Mouse (Mus musculus): ENCODE measurements around the gene 1110032A03Rik. TPM values are rescaled to one million over a fixed set of nuclear protein-coding genes. Genes with fewer than 3 reads are reported as not detected.

The 1110032A03Rik gene
- total and polyA plus RNA-seq, 3 experiments = 7.1 to 12.8 TPM; not detected in 1

DNA sequence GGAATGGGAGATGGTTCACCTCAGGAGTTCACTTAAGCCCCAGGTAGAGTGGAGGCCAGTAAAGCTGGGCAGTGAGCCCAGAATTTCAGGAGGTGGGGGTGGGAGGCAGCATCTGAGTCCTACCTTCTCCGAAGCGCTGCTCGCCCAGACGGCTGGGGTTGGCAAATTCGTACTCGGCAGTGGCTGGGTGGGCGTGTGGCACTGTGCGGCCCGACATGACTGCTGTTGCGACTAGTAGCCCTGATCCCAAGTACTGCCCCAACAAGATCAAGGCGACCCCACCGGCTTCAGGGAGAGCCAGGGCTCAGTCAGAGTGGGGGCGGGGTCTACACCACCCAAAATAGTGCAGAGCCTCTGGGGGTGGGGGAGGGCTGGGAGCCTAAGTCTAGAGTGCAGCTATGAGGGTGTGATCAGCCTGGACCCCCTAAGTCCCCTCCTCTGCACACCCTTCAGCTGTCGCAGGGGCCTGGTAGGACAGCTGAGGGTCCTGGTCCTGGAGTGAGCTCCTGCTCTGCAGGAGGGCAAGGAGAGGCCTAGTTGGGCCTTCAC lies 23.2 kb downstream of the 1110032A03Rik start, which contains the start of gene Hspb2:
Gene Hspb2, minus strand, starts transcription at position 301 of the 549 bp plus-strand sequence.
- H3K27me3 ChIP-seq (ENCODE audit: control insufficient read depth in 1 of 2, insufficient read depth in 2 of 2, low read length in 2 of 2) = peaks cover 3 to 8% of the 10 kb centered on the region in 2 experiments
- no peaks in the 10 kb centered on the region for H3K9me3 ChIP-seq (replicated peaks; ENCODE audit: insufficient read depth, low read length)
- no peak within 1 kb of the TSS for H3K9ac ChIP-seq (ENCODE audit: control insufficient read depth, low read depth, low read length, poor library complexity, severe bottlenecking)
- TF ChIP-seq MYB (IDR thresholded peaks at IDR 0.05; ENCODE audit: low read depth, low read length) (no peak), MEF2A (IDR thresholded peaks at IDR 0.05; ENCODE audit: extremely low read depth, insufficient replicate concordance, low read depth, low read length, poor library complexity, severe bottlenecking) (no peak), CTCF (IDR thresholded peaks at IDR 0.05 in 2 of 3, conservative IDR thresholded peaks at IDR 0.05 in 1 of 3; ENCODE audit: control insufficient read depth in 1 of 3, insufficient read depth in 1 of 3, low read depth in 2 of 3, low read length in 3 of 3, poor library complexity in 1 of 3, severe bottlenecking in 1 of 3) (no peak), MAX (IDR thresholded peaks at IDR 0.05; ENCODE audit: low read length) (no peak)
- H3K36me3 ChIP-seq (ENCODE audit: control insufficient read depth in 1 of 2, insufficient read depth in 2 of 2, low read length in 2 of 2) = no peaks in the 10 kb centered on the region
- no peaks in the 10 kb centered on the region for H3K4me1 ChIP-seq (ENCODE audit: control insufficient read depth in 1 of 2, insufficient read depth in 2 of 2, low read length in 2 of 2)
- no peak for DNase-seq (ENCODE audit: low read depth, low spot score)
- no peak within 1 kb of the TSS for H3K27ac ChIP-seq (ENCODE audit: control insufficient read depth, low read depth, low read length)
- H3K4me3 ChIP-seq (ENCODE audit: control insufficient read depth in 1 of 2, insufficient read depth in 1 of 2, low read depth in 2 of 2, low read length in 2 of 2) = no peak within 1 kb of the TSS
- no peaks in the 10 kb centered on the region for H3K79me2 ChIP-seq (ENCODE audit: control insufficient read depth, insufficient read depth, low read length, poor library complexity)

DNA sequence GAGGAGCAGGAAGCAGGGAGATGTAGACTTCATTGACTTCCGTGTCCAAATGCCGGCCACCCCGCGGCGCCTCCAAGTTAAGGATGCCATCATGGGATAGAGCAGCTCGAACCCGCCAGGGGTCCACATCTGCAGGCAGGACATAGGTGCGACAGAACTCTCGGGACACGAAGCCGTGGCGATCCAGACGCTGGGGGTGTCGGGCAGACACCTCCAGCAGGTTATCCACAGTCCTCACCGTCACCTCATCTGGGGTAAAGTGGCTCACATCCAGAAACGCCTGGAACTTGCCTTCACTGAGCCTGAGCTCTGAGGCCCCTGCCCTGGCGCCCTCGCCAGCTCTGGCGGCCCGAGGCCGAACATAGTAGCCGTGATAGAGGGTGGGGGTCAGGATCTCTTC lies 24.0 kb downstream of the 1110032A03Rik start, which contains the start of gene Cryab:
Gene Cryab, plus strand, starts transcription at position 3 of the 400 bp plus-strand sequence.
- DNase-seq (ENCODE audit: low read depth, low spot score) = no peak
- H3K9me3 ChIP-seq (replicated peaks; ENCODE audit: insufficient read depth, low read length) = no peaks in the 10 kb centered on the region
- no peaks in the 10 kb centered on the region for H3K36me3 ChIP-seq (ENCODE audit: control insufficient read depth in 1 of 2, insufficient read depth in 2 of 2, low read length in 2 of 2)
- no peak within 1 kb of the TSS for H3K27ac ChIP-seq (ENCODE audit: control insufficient read depth, low read depth, low read length)
- H3K4me3 ChIP-seq (ENCODE audit: control insufficient read depth in 1 of 2, insufficient read depth in 1 of 2, low read depth in 2 of 2, low read length in 2 of 2) = no peak within 1 kb of the TSS
- H3K79me2 ChIP-seq (ENCODE audit: control insufficient read depth, insufficient read depth, low read length, poor library complexity) = no peaks in the 10 kb centered on the region
- TF ChIP-seq MAZ (IDR thresholded peaks at IDR 0.05; ENCODE audit: low read depth, low read length) (no peak), MAX (IDR thresholded peaks at IDR 0.05; ENCODE audit: low read length) (no peak), MXI1 (IDR thresholded peaks at IDR 0.05; ENCODE audit: low read depth, low read length) (no peak), KAT2A (conservative IDR thresholded peaks at IDR 0.05; ENCODE audit: low read depth, low read length) (no peak), EP300 (IDR thresholded peaks at IDR 0.05; ENCODE audit: low read depth in 1 of 2, low read length in 2 of 2) (no peak), ZKSCAN1 (IDR thresholded peaks at IDR 0.05; ENCODE audit: low read depth, low read length) (no peak), USF2 (IDR thresholded peaks at IDR 0.05; ENCODE audit: borderline replicate concordance in 1 of 2, insufficient read depth in 1 of 2, low read depth in 1 of 2, low read length in 2 of 2) (no peak), MYC (IDR thresholded peaks at IDR 0.05; ENCODE audit: low read depth, low read length) (no peak), ETS1 (IDR thresholded peaks at IDR 0.05; ENCODE audit: low read depth, low read length) (no peak), ZC3H11A (IDR thresholded peaks at IDR 0.05; ENCODE audit: low read depth, low read length) (no peak), MAFK (IDR thresholded peaks at IDR 0.05; ENCODE audit: borderline replicate concordance, low read depth, low read length) (no peak), USF1 (IDR thresholded peaks at IDR 0.05; ENCODE audit: low read depth, low read length) (no peak)
- peaks cover 3 to 9% of the 10 kb centered on the region in 2 experiments for H3K27me3 ChIP-seq (ENCODE audit: control insufficient read depth in 1 of 2, insufficient read depth in 2 of 2, low read length in 2 of 2)
- no peak within 1 kb of the TSS for H3K9ac ChIP-seq (ENCODE audit: control insufficient read depth, low read depth, low read length, poor library complexity, severe bottlenecking)
- H3K4me1 ChIP-seq (ENCODE audit: control insufficient read depth in 1 of 2, insufficient read depth in 2 of 2, low read length in 2 of 2) = no peaks in the 10 kb centered on the region
